Mouse (Mus musculus): ENCODE measurements around the gene Ppp2r5c. TPM values are rescaled to one million over a fixed set of nuclear protein-coding genes. Genes with fewer than 3 reads are reported as not detected.

Ppp2r5c gene
- polyA plus RNA-seq, 1 experiment from 2014 or later: 126 TPM

DNA sequence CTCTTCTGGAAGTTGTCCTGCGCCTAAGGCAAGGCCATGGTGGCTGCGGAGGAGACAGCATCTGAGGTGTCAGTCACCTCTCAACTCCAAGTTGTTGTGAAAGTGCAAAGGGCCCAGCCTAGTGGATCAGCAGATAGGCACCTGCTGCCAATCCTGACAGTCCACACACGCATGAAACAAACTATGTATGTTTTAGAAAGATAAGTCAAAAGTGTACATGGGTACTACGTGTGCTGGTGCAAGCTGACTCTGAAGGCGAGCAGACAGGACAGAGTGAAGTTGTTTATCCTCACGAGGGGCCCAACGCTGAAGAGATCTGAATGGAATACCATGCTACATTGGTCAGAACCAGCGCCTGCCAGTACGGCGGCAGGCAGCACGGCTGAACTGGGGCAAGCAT is 117.9 kb downstream of the Ppp2r5c start:
- Histone ChIP-seq H3K36me3 (ENCODE audit: insufficient read depth, low read length) (peaks cover 52% of the 10 kb centered on the region), H3K27ac (no peak overlapping the region), H3K9me3 (replicated peaks; ENCODE audit: low read length) (no peaks in the 10 kb centered on the region), H3K4me3 (replicated peaks; ENCODE audit: low read depth, low read length) (no peak overlapping the region), H3K27me3 (ENCODE audit: insufficient read depth, low read length) (no peaks in the 10 kb centered on the region), H3K4me1 (replicated peaks; ENCODE audit: insufficient read depth, low read length) (no peaks in the 10 kb centered on the region), H3K4me2 (ENCODE audit: low read length) (no peak overlapping the region), H3K9ac (ENCODE audit: low read depth, low read length) (no peak overlapping the region)
- TF ChIP-seq CTCF (IDR thresholded peaks at IDR 0.05; ENCODE audit: low read depth): no peak
- DNase-seq (ENCODE audit: low spot score) (no peak), ATAC-seq (replicated peaks; ENCODE audit: low FRiP score, low read depth) (no peak)
- 81% methylated on average over 11 of the region's 11 CpGs for WGBS

DNA sequence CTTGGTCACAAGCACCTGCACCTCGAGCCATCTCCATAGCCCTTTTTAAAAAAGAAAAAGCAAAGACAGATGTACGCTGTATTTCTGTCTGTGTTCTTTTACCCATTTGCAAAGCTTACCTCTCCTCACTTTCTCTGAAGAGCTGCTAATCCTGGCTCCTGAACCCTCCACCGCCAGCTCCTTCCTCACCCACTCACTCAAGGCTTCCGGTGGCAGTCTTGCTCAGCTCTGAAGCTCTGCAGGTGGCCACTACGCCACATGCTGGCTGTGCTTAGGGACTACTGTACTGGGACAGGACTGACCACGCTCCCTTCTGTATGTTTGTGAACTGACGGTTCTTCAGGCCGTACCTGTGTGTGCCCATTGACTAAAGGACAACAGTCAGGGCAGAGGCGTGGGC is 119.4 kb downstream of the Ppp2r5c start:
- H3K9me3 ChIP-seq (replicated peaks; ENCODE audit: low read length): no peaks in the 10 kb centered on the region
- ATAC-seq (replicated peaks; ENCODE audit: low FRiP score, low read depth) (no peak), DNase-seq (ENCODE audit: low spot score) (no peak)
- H3K4me3 ChIP-seq (replicated peaks; ENCODE audit: low read depth, low read length): no peak overlapping the region
- H3K4me2 ChIP-seq (ENCODE audit: low read length): no peak overlapping the region
- no peaks in the 10 kb centered on the region for H3K4me1 ChIP-seq (replicated peaks; ENCODE audit: insufficient read depth, low read length)
- no peak for TF ChIP-seq CTCF (IDR thresholded peaks at IDR 0.05; ENCODE audit: low read depth)
- WGBS: 91% methylated on average over 9 of the region's 9 CpGs
- no peaks in the 10 kb centered on the region for H3K27me3 ChIP-seq (ENCODE audit: insufficient read depth, low read length)
- no peak overlapping the region for H3K9ac ChIP-seq (ENCODE audit: low read depth, low read length)
- H3K36me3 ChIP-seq (ENCODE audit: insufficient read depth, low read length): peaks cover 52% of the 10 kb centered on the region
- H3K27ac ChIP-seq: no peak overlapping the region

DNA sequence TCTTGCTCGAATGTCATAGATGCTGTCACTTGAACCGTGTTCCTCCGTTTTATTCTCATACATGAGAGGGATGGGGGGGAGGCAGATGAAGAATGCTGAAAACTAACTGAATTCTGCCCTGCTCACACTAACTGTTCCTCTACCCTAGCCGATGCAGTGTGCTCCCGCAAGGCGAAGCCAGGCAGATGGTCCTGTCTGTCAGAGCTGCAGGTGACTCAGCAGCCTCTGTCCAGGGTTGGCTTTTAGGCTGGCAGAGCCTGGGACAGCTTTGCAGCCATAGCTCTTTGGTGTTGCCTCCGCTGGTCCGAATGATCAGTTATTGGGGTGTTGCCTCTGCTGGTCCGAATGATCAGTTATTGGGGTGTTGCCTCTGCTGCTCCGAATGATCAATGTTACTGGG is 124.1 kb downstream of the Ppp2r5c start:
- no peak for ATAC-seq (replicated peaks; ENCODE audit: low FRiP score, low read depth)
- H3K9ac ChIP-seq (ENCODE audit: low read depth, low read length): no peak overlapping the region
- H3K36me3 ChIP-seq (ENCODE audit: insufficient read depth, low read length): peaks cover 41% of the 10 kb centered on the region
- no peaks in the 10 kb centered on the region for H3K4me1 ChIP-seq (replicated peaks; ENCODE audit: insufficient read depth, low read length)
- no peak for DNase-seq (ENCODE audit: low spot score)
- H3K4me3 ChIP-seq (replicated peaks; ENCODE audit: low read depth, low read length): no peak overlapping the region
- no peaks in the 10 kb centered on the region for H3K27me3 ChIP-seq (ENCODE audit: insufficient read depth, low read length)
- no peak for TF ChIP-seq CTCF (IDR thresholded peaks at IDR 0.05; ENCODE audit: low read depth)
- H3K27ac ChIP-seq: no peak overlapping the region
- no peak overlapping the region for H3K4me2 ChIP-seq (ENCODE audit: low read length)
- 91% methylated on average over 10 of the region's 10 CpGs for WGBS
- H3K9me3 ChIP-seq (replicated peaks; ENCODE audit: low read length): no peaks in the 10 kb centered on the region

DNA sequence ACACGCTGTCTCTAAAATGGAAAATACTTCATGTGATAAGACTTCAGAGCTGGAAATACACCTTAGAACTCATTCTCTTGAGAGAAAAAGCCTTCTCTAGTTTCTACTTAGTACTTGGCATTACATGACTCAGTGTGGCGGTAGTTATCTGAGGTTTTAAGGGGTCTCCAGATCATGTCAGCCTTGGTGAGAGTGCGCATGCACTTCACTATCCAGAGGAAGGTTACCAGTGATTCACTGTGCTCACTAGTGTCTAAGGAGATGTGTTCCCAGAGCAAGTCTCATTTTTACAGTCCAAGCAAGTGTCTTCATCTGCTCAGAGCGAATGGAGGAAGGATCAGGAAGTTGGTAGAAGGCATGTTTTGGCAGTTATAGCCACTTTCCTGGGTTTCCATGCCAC is 125.4 kb downstream of the Ppp2r5c start:
- Histone ChIP-seq H3K9ac (ENCODE audit: low read depth, low read length) (no peak overlapping the region), H3K36me3 (ENCODE audit: insufficient read depth, low read length) (peaks cover 36% of the 10 kb centered on the region), H3K9me3 (replicated peaks; ENCODE audit: low read length) (no peaks in the 10 kb centered on the region), H3K27me3 (ENCODE audit: insufficient read depth, low read length) (no peaks in the 10 kb centered on the region), H3K4me3 (replicated peaks; ENCODE audit: low read depth, low read length) (no peak overlapping the region), H3K4me2 (ENCODE audit: low read length) (no peak overlapping the region), H3K4me1 (replicated peaks; ENCODE audit: insufficient read depth, low read length) (no peaks in the 10 kb centered on the region), H3K27ac (no peak overlapping the region)
- ATAC-seq (replicated peaks; ENCODE audit: low FRiP score, low read depth) (no peak), DNase-seq (ENCODE audit: low spot score) (no peak)
- TF ChIP-seq CTCF (IDR thresholded peaks at IDR 0.05; ENCODE audit: low read depth): no peak
- 96% methylated on average over 4 of the region's 4 CpGs for WGBS

DNA sequence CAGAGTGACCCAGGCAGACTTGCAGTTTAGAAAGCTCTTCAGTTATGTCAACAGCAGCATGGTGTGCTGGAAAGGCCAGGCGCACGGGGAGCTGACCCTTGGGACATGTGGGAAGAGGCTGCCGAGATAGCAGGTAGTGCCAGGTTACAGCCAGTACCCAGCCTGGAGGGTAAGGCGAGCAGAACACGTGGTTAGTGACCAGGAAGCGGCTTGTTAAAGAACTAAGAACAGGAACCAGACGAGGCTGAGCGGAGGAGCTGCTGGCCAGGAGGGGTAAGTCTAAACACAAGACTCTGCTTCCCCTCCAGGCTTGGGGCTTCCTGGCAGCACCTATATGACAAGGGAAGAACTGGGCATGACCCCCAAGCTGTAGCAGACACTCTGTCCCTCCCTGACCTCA is 126.7 kb downstream of the Ppp2r5c start:
- H3K27me3 ChIP-seq (ENCODE audit: insufficient read depth, low read length): no peaks in the 10 kb centered on the region
- H3K36me3 ChIP-seq (ENCODE audit: insufficient read depth, low read length): peaks cover 29% of the 10 kb centered on the region
- TF ChIP-seq CTCF (IDR thresholded peaks at IDR 0.05; ENCODE audit: low read depth): no peak
- WGBS: 83% methylated on average over 8 of the region's 8 CpGs
- no peak overlapping the region for H3K9ac ChIP-seq (ENCODE audit: low read depth, low read length)
- DNase-seq (ENCODE audit: low spot score) (no peak), ATAC-seq (replicated peaks; ENCODE audit: low FRiP score, low read depth) (no peak)
- H3K4me1 ChIP-seq (replicated peaks; ENCODE audit: insufficient read depth, low read length): no peaks in the 10 kb centered on the region
- no peak overlapping the region for H3K27ac ChIP-seq
- no peak overlapping the region for H3K4me3 ChIP-seq (replicated peaks; ENCODE audit: low read depth, low read length)
- H3K4me2 ChIP-seq (ENCODE audit: low read length): no peak overlapping the region
- no peaks in the 10 kb centered on the region for H3K9me3 ChIP-seq (replicated peaks; ENCODE audit: low read length)

DNA sequence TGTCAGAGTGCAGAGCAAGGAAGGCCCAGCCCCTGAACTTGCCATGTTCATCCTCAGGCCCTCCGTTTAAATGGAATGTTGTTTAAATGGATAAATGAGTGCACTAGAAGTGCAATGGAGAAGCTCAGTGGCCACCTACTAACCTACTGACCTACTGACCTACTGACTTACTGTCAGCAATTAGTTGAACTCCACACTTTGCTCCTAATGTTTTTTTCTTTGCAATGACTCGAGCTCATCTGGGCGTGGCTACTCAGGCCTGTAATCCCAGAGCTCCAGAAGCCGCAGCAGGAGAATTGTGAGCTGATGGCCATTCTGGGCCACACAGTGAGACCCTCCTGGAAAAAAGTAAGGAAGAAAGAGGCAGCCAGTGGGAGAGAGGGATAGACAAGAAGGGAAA is 129.0 kb downstream of the Ppp2r5c start:
- no peaks in the 10 kb centered on the region for H3K27me3 ChIP-seq (ENCODE audit: insufficient read depth, low read length)
- no peaks in the 10 kb centered on the region for H3K4me1 ChIP-seq (replicated peaks; ENCODE audit: insufficient read depth, low read length)
- 58% methylated on average over 4 of the region's 4 CpGs for WGBS
- H3K4me2 ChIP-seq (ENCODE audit: low read length): no peak overlapping the region
- no peak for DNase-seq (ENCODE audit: low spot score)
- H3K27ac ChIP-seq: no peak overlapping the region
- peaks cover 30% of the 10 kb centered on the region for H3K36me3 ChIP-seq (ENCODE audit: insufficient read depth, low read length)
- H3K4me3 ChIP-seq (replicated peaks; ENCODE audit: low read depth, low read length): no peak overlapping the region
- H3K9ac ChIP-seq (ENCODE audit: low read depth, low read length): no peak overlapping the region
- ATAC-seq (replicated peaks; ENCODE audit: low FRiP score, low read depth): no peak
- TF ChIP-seq CTCF (IDR thresholded peaks at IDR 0.05; ENCODE audit: low read depth): no peak
- no peaks in the 10 kb centered on the region for H3K9me3 ChIP-seq (replicated peaks; ENCODE audit: low read length)

DNA sequence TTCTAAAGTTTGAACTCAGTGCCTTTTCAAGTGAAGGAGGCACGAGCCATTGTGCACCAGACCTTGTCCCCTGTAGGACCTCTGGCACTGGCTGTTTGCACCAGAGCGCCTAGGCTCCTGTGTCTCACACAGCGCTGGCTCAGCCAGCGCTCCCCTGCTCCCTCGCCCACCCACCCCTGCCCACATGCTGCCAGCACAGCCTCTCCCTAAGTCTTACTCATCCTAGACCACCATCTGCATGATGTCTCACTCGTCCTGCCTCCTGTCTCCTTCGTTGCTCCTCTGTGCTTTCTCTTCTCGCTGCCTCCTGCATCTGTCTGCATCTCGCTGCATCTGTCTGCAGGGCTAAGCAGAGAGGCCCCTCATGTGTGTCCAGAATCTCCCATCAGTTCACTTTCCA is 131.4 kb downstream of the Ppp2r5c start:
- Histone ChIP-seq H3K4me3 (replicated peaks; ENCODE audit: low read depth, low read length) (no peak overlapping the region), H3K36me3 (ENCODE audit: insufficient read depth, low read length) (peaks cover 19% of the 10 kb centered on the region; the same call in 1 of the 2 replicates), H3K27ac (no peak overlapping the region), H3K4me1 (replicated peaks; ENCODE audit: insufficient read depth, low read length) (no peaks in the 10 kb centered on the region), H3K9ac (ENCODE audit: low read depth, low read length) (no peak overlapping the region), H3K9me3 (replicated peaks; ENCODE audit: low read length) (no peaks in the 10 kb centered on the region), H3K27me3 (ENCODE audit: insufficient read depth, low read length) (no peaks in the 10 kb centered on the region), H3K4me2 (ENCODE audit: low read length) (no peak overlapping the region)
- 83% methylated on average over 9 of the region's 9 CpGs for WGBS
- DNase-seq (ENCODE audit: low spot score): no peak
- no peak for TF ChIP-seq CTCF (IDR thresholded peaks at IDR 0.05; ENCODE audit: low read depth)
- no peak for ATAC-seq (replicated peaks; ENCODE audit: low FRiP score, low read depth)
